Mouse (Mus musculus) intestine, postnatal 0 days (tissue): ENCODE results near the gene Rapgefl1. TPM values are rescaled to one million over a fixed set of nuclear protein-coding genes. Genes with fewer than 3 reads are reported as not detected.

Experiments used
- ATAC-seq: fragments of 200-750 bp; cut with Nextera tagmentation; 2 replicates; pipeline ENCODE4 v1.8.0; 2017; ENCODE audit warnings: mild to moderate bottlenecking, moderate TSS enrichment, moderate library complexity
- H3K27ac ChIP-seq: fragments of 300-500 bp; sonication (generic); 2 replicates; pipeline ENCODE4 v1.5.1; 2014; ENCODE audit warnings: mild to moderate bottlenecking, low read depth, low read length, moderate library complexity
- H3K27me3 ChIP-seq: fragments of 300-500 bp; sonication (generic); replicated peaks from 2 replicates; pipeline ENCODE4 v1.6.1; 2014; ENCODE audit warnings: low read length, mixed read lengths; ENCODE audit not compliant: control insufficient read depth, insufficient read depth
- H3K36me3 ChIP-seq: fragments of 300-500 bp; sonication (generic); 2 replicates; pipeline ENCODE4 v1.6.1; 2014; ENCODE audit warnings: mild to moderate bottlenecking, moderate library complexity; ENCODE audit not compliant: control insufficient read depth, insufficient read depth
- H3K4me1 ChIP-seq: fragments of 300-500 bp; sonication (generic); replicated peaks from 2 replicates; pipeline ENCODE4 v1.6.1; 2014; ENCODE audit warnings: antibody characterized with exemption, low read length, mixed read lengths; ENCODE audit not compliant: control insufficient read depth, insufficient read depth
- H3K4me2 ChIP-seq: fragments of 300-500 bp; sonication (generic); replicated peaks from 2 replicates; pipeline ENCODE4 v1.6.1; 2014; ENCODE audit warnings: low read depth, mild to moderate bottlenecking, moderate library complexity
- H3K4me3 ChIP-seq: fragments of 300-500 bp; sonication (generic); 2 replicates; pipeline ENCODE4 v1.5.1; 2014; ENCODE audit warnings: low read depth, low read length
- H3K9ac ChIP-seq: fragments of 300-500 bp; sonication (generic); 2 replicates; pipeline ENCODE4 v1.6.1; 2014; ENCODE audit warnings: mild to moderate bottlenecking, low read depth, low read length
- H3K9me3 ChIP-seq: fragments of 300-500 bp; sonication (generic); 2 replicates; pipeline ENCODE4 v1.6.1; 2016; ENCODE audit warnings: mixed run types; ENCODE audit not compliant: control insufficient read depth
- CTCF ChIP-seq: sonication (generic); IDR thresholded peaks from 2 replicates; pipeline ENCODE4 v1.5.1; 2016; ENCODE audit warnings: low read depth, mild to moderate bottlenecking, control low read depth, antibody characterized with exemption, moderate library complexity
- WGBS: fragments of 180-500 bp; shearing (Covaris S2); extraction: QIAGEN DNeasy Blood & Tissue Kit; methylation state at CpG from one replicate; pipeline ENCODE4 v1.1.7; 2014; 5-methylcytosine and 5-hydroxymethylcytosine counted together
- polyA plus RNA-seq: library from polyadenylated mRNA; unstranded; fragments of >200 nt; fragmentation: Nextera tagmentation; extraction: Ambion mirVana; gene quantifications from 2 replicates; pipeline ENCODE4 v1.2.1, GENCODE M21; 2015

Rapgefl1 gene
- polyA plus RNA-seq, 1 experiment from 2014 or later = 0.69 TPM

DNA sequence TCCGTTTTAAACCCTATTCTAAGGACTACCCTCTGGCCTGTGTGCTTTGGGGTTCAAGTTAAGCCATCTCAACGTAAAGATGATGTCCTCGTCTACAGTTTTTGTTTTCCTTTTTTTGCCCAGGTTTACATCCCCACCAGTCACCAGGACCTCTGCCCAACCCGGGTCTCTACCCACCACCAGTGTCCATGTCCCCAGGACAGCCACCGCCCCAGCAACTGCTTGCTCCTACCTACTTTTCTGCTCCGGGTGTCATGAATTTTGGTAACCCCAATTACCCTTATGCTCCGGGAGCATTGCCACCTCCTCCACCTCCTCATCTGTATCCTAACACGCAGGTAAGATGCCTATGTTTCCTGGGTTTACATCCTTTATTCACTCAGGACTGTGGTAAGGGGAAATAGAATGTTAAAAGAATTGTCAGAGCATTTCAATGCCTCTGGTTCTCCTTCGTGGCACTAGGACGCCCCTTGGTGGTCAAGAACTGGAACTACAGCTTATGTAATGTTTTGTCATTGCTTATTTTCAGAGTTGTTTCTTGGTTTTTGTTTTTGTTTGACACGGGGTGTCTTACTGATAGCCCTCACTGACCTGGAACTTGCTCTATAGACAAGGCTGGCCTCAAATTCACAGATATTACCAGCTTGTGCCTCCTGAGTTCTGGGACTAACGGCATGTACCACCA, 7.4 kb upstream of the Rapgefl1 start:
- Histone ChIP-seq H3K27me3 (no peaks in the 10 kb centered on the region), H3K4me2 (no peak overlapping the region), H3K27ac (peak overlapping the region; percentile 4; the same call in 1 of the 2 replicates), H3K36me3 (peaks cover 73% of the 10 kb centered on the region), H3K9ac (no peak overlapping the region), H3K4me3 (no peak overlapping the region), H3K9me3 (no peaks in the 10 kb centered on the region), H3K4me1 (no peaks in the 10 kb centered on the region)
- peak; percentile 88 for TF ChIP-seq CTCF
- no peak for ATAC-seq
- 74% methylated on average over 12 of the region's 12 CpGs for WGBS

GRCm38 (mm10) chr11:98829875-98830274, 6.7 kb upstream of the Rapgefl1 start:
- no peak for TF ChIP-seq CTCF
- Histone ChIP-seq H3K36me3 (peaks cover 66% of the 10 kb centered on the region), H3K9ac (no peak overlapping the region), H3K4me1 (no peaks in the 10 kb centered on the region), H3K9me3 (no peaks in the 10 kb centered on the region), H3K4me2 (no peak overlapping the region), H3K27me3 (no peaks in the 10 kb centered on the region), H3K27ac (peak overlapping the region; percentile 4; the same call in 1 of the 2 replicates), H3K4me3 (no peak overlapping the region)
- 68% methylated on average over 4 of the region's 4 CpGs for WGBS
- ATAC-seq = no peak

DNA sequence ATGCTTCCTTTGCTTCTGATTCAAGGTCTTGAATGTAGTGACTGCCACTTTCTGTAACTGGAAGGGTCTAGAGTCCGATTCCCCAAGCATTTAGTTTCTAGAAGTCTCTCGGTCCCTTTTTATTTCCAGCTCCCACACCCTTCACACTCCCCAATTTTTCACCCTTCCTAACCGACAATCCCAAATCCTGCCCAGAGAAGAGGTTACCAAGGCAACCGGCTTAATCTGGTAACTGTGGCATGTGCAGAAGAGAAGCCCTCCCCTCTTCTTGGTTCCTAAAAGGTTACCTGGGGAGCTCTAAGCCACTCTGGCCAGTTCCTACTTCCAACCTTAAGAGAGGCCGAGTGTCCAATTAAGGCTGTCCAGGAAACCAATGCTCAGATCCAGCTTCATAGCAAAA, 1.3 kb upstream of the Rapgefl1 start:
- Histone ChIP-seq H3K4me3 (no peak overlapping the region), H3K4me1 (0 out of 2 replicates have a peak, but pooled peaks cover 3% of the 10 kb centered on the region), H3K9ac (no peak overlapping the region), H3K36me3 (peaks cover 29% of the 10 kb centered on the region), H3K9me3 (no peaks in the 10 kb centered on the region), H3K27me3 (no peaks in the 10 kb centered on the region), H3K27ac (no peak overlapping the region), H3K4me2 (no peak overlapping the region)
- WGBS = 56% methylated on average over 5 of the region's 5 CpGs
- no peak for ATAC-seq
- no peak for TF ChIP-seq CTCF

DNA sequence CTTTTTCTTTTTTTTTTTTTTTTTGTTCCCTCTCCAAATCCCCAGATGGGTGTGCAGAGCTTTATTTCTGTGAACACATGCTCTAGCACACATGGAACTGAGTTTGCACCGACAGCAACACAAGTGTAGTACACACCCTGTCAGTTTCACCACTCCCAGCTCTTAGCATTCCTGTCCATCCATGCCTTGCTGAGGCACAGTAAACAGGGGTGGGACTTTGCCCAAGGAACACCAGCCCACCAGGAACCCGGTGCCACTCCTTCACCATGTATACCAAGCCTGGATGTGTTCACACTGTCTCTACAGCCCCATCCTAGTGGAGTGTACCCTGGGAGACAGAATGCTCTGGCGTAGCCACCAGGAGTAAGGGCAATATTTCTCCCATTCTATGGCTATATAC, 860 bp upstream of the Rapgefl1 start:
- H3K9me3 ChIP-seq = no peaks in the 10 kb centered on the region
- peaks cover 25% of the 10 kb centered on the region for H3K36me3 ChIP-seq
- no peak overlapping the region for H3K9ac ChIP-seq
- 32% methylated on average over 3 of the region's 3 CpGs for WGBS
- H3K4me1 ChIP-seq = 0 out of 2 replicates have a peak, but pooled peaks cover 3% of the 10 kb centered on the region
- no peak overlapping the region for H3K27ac ChIP-seq
- TF ChIP-seq CTCF = no peak
- ATAC-seq = peak; percentile 10; the same call in 1 of the 2 replicates
- no peak overlapping the region for H3K4me3 ChIP-seq
- no peaks in the 10 kb centered on the region for H3K27me3 ChIP-seq
- peak overlapping the region; percentile 99; the same call in 1 of the 2 replicates for H3K4me2 ChIP-seq

- Histone ChIP-seq H3K9me3 (no peaks in the 10 kb centered on the region), H3K4me2 (peak overlapping the region; percentile 99), H3K4me3 (peak overlapping the region; percentile 70), H3K27ac (no peak overlapping the region), H3K9ac (no peak overlapping the region), H3K27me3 (no peaks in the 10 kb centered on the region), H3K4me1 (0 out of 2 replicates have a peak, but pooled peaks cover 3% of the 10 kb centered on the region), H3K36me3 (peaks cover 23% of the 10 kb centered on the region)
- TF ChIP-seq CTCF = no peak
- WGBS = 23% methylated on average over 7 of the region's 7 CpGs
- ATAC-seq = peak; percentile 22; the same call in 1 of the 2 replicates
Observed at GRCm38 (mm10) chr11:98836128-98836527, 457 bp upstream of the Rapgefl1 start.

DNA sequence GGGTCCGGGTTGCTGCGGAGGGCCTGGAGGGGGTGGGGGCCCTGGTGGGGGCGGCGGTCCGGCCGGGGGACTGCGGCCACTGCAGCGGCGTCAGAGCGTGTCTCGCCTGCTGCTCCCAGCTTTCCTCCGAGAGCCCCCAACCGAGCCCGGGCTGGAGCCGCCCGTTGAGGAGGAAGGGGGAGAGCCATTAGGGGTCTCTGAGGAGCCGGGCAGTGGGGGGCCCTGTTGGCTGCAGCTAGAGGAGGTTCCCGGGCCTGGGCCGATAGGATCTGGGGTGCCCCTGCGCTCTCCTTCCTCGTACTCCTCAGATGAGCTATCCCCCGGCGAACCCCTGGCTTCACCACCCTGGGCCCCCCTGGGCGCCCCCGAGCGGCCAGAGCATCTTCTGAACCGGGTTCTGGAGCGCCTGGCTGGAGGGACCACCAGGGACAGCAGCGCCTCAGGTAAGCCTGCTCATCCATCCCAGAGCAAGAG, 683 bp downstream of the Rapgefl1 start:
- WGBS = 8% methylated on average over 22 of the region's 29 CpGs
- Histone ChIP-seq H3K9me3 (no peaks in the 10 kb centered on the region), H3K27ac (no peak overlapping the region), H3K36me3 (peaks cover 13% of the 10 kb centered on the region), H3K9ac (peak overlapping the region; percentile 79), H3K4me2 (peak overlapping the region; percentile 99), H3K27me3 (no peaks in the 10 kb centered on the region), H3K4me1 (0 out of 2 replicates have a peak, but pooled peaks cover 3% of the 10 kb centered on the region), H3K4me3 (peak overlapping the region; percentile 70)
- ATAC-seq = no peak
- TF ChIP-seq CTCF = peak; percentile 25
